Mouse (Mus musculus) bone marrow macrophage, adult 2 months (primary cell): ENCODE results near the gene Cpox.

ENCODE experiments used
- CTCF ChIP-seq: IDR thresholded peaks from 2 replicates; pipeline ENCODE4 v1.5.1; 2012; ENCODE audit warnings: low read depth, mild to moderate bottlenecking, low read length, moderate library complexity
- POLR2A ChIP-seq: IDR thresholded peaks from 2 replicates; pipeline ENCODE4 v1.6.1; 2012; ENCODE audit warnings: mild to moderate bottlenecking, low read depth, low read length, borderline replicate concordance

DNA sequence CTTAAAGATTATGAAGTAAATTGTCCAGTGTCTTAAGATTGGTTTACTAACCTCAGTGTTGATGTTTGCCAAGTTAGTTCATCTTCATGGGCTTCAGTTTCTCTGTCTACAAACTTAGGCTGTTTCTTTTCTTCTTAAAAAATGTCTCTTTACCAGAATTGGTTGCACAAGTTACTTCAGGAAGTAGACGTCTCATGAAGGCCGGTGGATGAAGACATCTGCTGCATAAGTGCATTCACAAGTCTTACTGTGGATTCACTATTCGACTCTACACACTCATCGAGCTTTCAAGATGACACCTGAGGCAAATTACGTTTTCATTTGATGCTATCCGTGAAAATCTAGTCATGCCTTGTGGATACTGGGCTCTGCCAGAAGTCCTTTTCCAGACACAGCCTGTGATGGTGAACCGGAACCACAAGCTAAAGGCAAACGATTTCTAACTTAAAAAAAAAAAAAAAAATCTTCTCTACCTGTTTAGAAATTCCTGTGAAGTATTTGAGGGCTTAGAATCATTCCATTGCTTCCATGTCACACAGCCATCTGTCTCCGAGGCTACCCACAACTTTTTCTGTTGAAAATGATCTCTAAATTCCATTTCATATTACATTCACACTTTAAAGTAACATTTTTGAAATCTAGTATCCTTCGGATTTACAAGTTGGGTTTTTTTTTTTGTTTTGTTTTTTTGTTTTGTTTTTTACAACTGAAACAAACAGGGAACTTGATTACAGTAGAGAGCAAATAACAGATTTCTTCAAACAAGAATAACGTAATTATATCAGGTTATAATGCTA lies 56.8 kb downstream of the Cpox start:
- TF ChIP-seq CTCF (no peak), POLR2A (no peak)
